Mouse (Mus musculus): ENCODE results near the gene Msi2. TPM values are rescaled to one million over a fixed set of nuclear protein-coding genes. Genes with fewer than 3 reads are reported as not detected.

Gene Msi2
- total RNA-seq, 1 experiment from 2014 or later: 151 TPM

GRCm38 (mm10) chr11:88576233-88576998 lies 141.9 kb downstream of the Msi2 start:
- no peak for ATAC-seq (replicated peaks; ENCODE audit: low read depth, poor library complexity, severe bottlenecking)

- no peak for ATAC-seq (replicated peaks; ENCODE audit: low read depth, poor library complexity, severe bottlenecking)
These were observed 143.5 kb downstream of the Msi2 start for GRCm38 (mm10) chr11:88574575-88575360.

- no peak for ATAC-seq (replicated peaks; ENCODE audit: low read depth, poor library complexity, severe bottlenecking)
These were observed 145.3 kb downstream of the Msi2 start for GRCm38 (mm10) chr11:88573013-88573412.

GRCm38 (mm10) chr11:88572461-88572860 lies 145.9 kb downstream of the Msi2 start:
- no peak for ATAC-seq (replicated peaks; ENCODE audit: low read depth, poor library complexity, severe bottlenecking)

- ATAC-seq (replicated peaks; ENCODE audit: low read depth, poor library complexity, severe bottlenecking): no peak
These were observed 147.6 kb downstream of the Msi2 start for GRCm38 (mm10) chr11:88570715-88571202.

GRCm38 (mm10) chr11:88566613-88567606 lies 151.4 kb downstream of the Msi2 start:
- ATAC-seq (replicated peaks; ENCODE audit: low read depth, poor library complexity, severe bottlenecking): no peak

- no peak for ATAC-seq (replicated peaks; ENCODE audit: low read depth, poor library complexity, severe bottlenecking)
These were observed 153.5 kb downstream of the Msi2 start for GRCm38 (mm10) chr11:88564810-88565209.

GRCm38 (mm10) chr11:88564363-88564762 lies 153.9 kb downstream of the Msi2 start:
- no peak for ATAC-seq (replicated peaks; ENCODE audit: low read depth, poor library complexity, severe bottlenecking)

GRCm38 (mm10) chr11:88561191-88561590 lies 157.1 kb downstream of the Msi2 start:
- ATAC-seq (replicated peaks; ENCODE audit: low read depth, poor library complexity, severe bottlenecking): no peak

- ATAC-seq (replicated peaks; ENCODE audit: low read depth, poor library complexity, severe bottlenecking): no peak
These were observed 157.7 kb downstream of the Msi2 start for GRCm38 (mm10) chr11:88560634-88561033.

GRCm38 (mm10) chr11:88559365-88559970 lies 158.8 kb downstream of the Msi2 start:
- ATAC-seq (replicated peaks; ENCODE audit: low read depth, poor library complexity, severe bottlenecking): peak; percentile 76

- ATAC-seq (replicated peaks; ENCODE audit: low read depth, poor library complexity, severe bottlenecking): no peak
These were observed 159.6 kb downstream of the Msi2 start for GRCm38 (mm10) chr11:88558731-88559130.

GRCm38 (mm10) chr11:88557828-88558580 lies 160.3 kb downstream of the Msi2 start:
- no peak for ATAC-seq (replicated peaks; ENCODE audit: low read depth, poor library complexity, severe bottlenecking)

- no peak for ATAC-seq (replicated peaks; ENCODE audit: low read depth, poor library complexity, severe bottlenecking)
These were observed 161.1 kb downstream of the Msi2 start for GRCm38 (mm10) chr11:88557116-88557768.

- ATAC-seq (replicated peaks; ENCODE audit: low read depth, poor library complexity, severe bottlenecking): no peak
These were observed 162.3 kb downstream of the Msi2 start for GRCm38 (mm10) chr11:88555902-88556549.

GRCm38 (mm10) chr11:88555232-88555818 lies 163.0 kb downstream of the Msi2 start:
- ATAC-seq (replicated peaks; ENCODE audit: low read depth, poor library complexity, severe bottlenecking): no peak

GRCm38 (mm10) chr11:88553521-88554310 lies 164.6 kb downstream of the Msi2 start:
- ATAC-seq (replicated peaks; ENCODE audit: low read depth, poor library complexity, severe bottlenecking): no peak
